Mouse (Mus musculus) lung, adult 2 months (tissue): ENCODE results near the gene Ppih. TPM values are rescaled to one million over a fixed set of nuclear protein-coding genes. Genes with fewer than 3 reads are reported as not detected.

Experiments used
- DNase-seq: peaks from one replicate; pipeline ENCODE4 v3.0.0; 2022
- H3K4me1 ChIP-seq: fragments of 200-500 bp; 2 replicates; pipeline ENCODE4 v1.6.1; 2011; ENCODE audit warnings: low read length; ENCODE audit not compliant: control insufficient read depth, insufficient read depth
- H3K4me3 ChIP-seq: fragments of 200-500 bp; replicated peaks from 2 replicates; pipeline ENCODE3; 2011; ENCODE audit warnings: low read depth, mild to moderate bottlenecking, control low read depth, low read length; ENCODE audit errors: extremely low read depth
- CTCF ChIP-seq: fragments of 200-500 bp; IDR thresholded peaks from 2 replicates; pipeline ENCODE4 v1.5.1; 2011; ENCODE audit warnings: mild to moderate bottlenecking, low read length, control low read depth; ENCODE audit not compliant: insufficient read depth
- POLR2A ChIP-seq: fragments of 200-500 bp; IDR thresholded peaks from 2 replicates; pipeline ENCODE4 v1.6.1; 2011; ENCODE audit warnings: low read depth, mild to moderate bottlenecking, control low read depth, low read length, borderline replicate concordance; ENCODE audit errors: extremely low read depth
- WGBS: fragments of 180-500 bp; shearing (Covaris S2); methylation state at CpG from one replicate; pipeline ENCODE4 v1.1.7; 2018; 5-methylcytosine and 5-hydroxymethylcytosine counted together
- polyA plus RNA-seq: library from polyadenylated mRNA; depleted of rRNA; stranded (reverse); fragments of >200 nt; gene quantifications from 2 replicates; pipeline ENCODE4 v1.2.3, GENCODE M21; 2012; rRNA removed

Gene Ppih
- polyA plus RNA-seq = 3.2 and 5.3 TPM in 2 replicates

- peak; percentile 94 for DNase-seq
- H3K4me1 ChIP-seq = no peaks in the 10 kb centered on the region
- WGBS = 1% methylated on average over 44 of the region's 44 CpGs
These were observed at the start of gene Ppih for GRCm38 (mm10) chr4:119320131-119320830. TSS of gene Ppih (minus strand) at chr4:119320546.

GRCm38 (mm10) chr4:119369460-119369859 is 49.1 kb upstream of the Ppih start:
- H3K4me3 ChIP-seq = no peak overlapping the region
- DNase-seq = no peak
- 84% methylated on average over 6 of the region's 6 CpGs for WGBS
- no peaks in the 10 kb centered on the region for H3K4me1 ChIP-seq
- no peak for TF ChIP-seq POLR2A
- no peak for TF ChIP-seq CTCF

More at GRCm38 (mm10) chr4:119320131-119320830, at the start of gene Ppih:
- peak within 1 kb of the TSS; percentile 79 for H3K4me3 ChIP-seq
- TF ChIP-seq POLR2A (peak; percentile 89; the same call in 1 of the 2 replicates), CTCF (no peak)

GRCm38 (mm10) chr4:119366758-119367526 is 46.6 kb upstream of the Ppih start:
- peak; percentile 13 for DNase-seq

GRCm38 (mm10) chr4:119362231-119362630 is 41.9 kb upstream of the Ppih start:
- Histone ChIP-seq H3K4me1 (no peaks in the 10 kb centered on the region), H3K4me3 (no peak overlapping the region)
- TF ChIP-seq CTCF = no peak
- TF ChIP-seq POLR2A = no peak
- DNase-seq = no peak
- WGBS = 74% methylated on average over 3 of the region's 3 CpGs

More at GRCm38 (mm10) chr4:119366758-119367526, 46.6 kb upstream of the Ppih start:
- TF ChIP-seq POLR2A = no peak
- no peak for TF ChIP-seq CTCF
- Histone ChIP-seq H3K4me3 (no peak overlapping the region), H3K4me1 (no peaks in the 10 kb centered on the region)
- WGBS = 36% methylated on average over 4 of the region's 4 CpGs

- DNase-seq = peak; percentile 7
- 6% methylated on average over 30 of the region's 30 CpGs for WGBS
- no peaks in the 10 kb centered on the region for H3K4me1 ChIP-seq
- H3K4me3 ChIP-seq = peak overlapping the region; percentile 28
- TF ChIP-seq POLR2A (no peak), CTCF (no peak)
These were observed 39.0 kb upstream of the Ppih start for GRCm38 (mm10) chr4:119359196-119359971.

- Histone ChIP-seq H3K4me3 (no peak overlapping the region), H3K4me1 (no peaks in the 10 kb centered on the region)
- TF ChIP-seq POLR2A = no peak
- no peak for TF ChIP-seq CTCF
- 89% methylated on average over 6 of the region's 6 CpGs for WGBS
- DNase-seq = no peak
These were observed 25.2 kb upstream of the Ppih start for GRCm38 (mm10) chr4:119345508-119345907.

GRCm38 (mm10) chr4:119338861-119339361 is 18.6 kb upstream of the Ppih start:
- peak; percentile 57 for DNase-seq
- Histone ChIP-seq H3K4me3 (no peak overlapping the region), H3K4me1 (no peaks in the 10 kb centered on the region)
- 6% methylated on average over 10 of the region's 10 CpGs for WGBS
- TF ChIP-seq CTCF (peak; percentile 50), POLR2A (no peak)

- no peaks in the 10 kb centered on the region for H3K4me1 ChIP-seq
- no peak for DNase-seq
- WGBS = 73% methylated on average over 4 of the region's 4 CpGs
- no peak overlapping the region for H3K4me3 ChIP-seq
- TF ChIP-seq POLR2A (no peak), CTCF (no peak)
These were observed 18.1 kb upstream of the Ppih start for GRCm38 (mm10) chr4:119338422-119338821.

GRCm38 (mm10) chr4:119333487-119333886 is 13.1 kb upstream of the Ppih start:
- WGBS = 78% methylated on average over 6 of the region's 6 CpGs

More at GRCm38 (mm10) chr4:119333487-119333886, 13.1 kb upstream of the Ppih start:
- no peak overlapping the region for H3K4me3 ChIP-seq
- no peak for DNase-seq
- H3K4me1 ChIP-seq = no peaks in the 10 kb centered on the region
- TF ChIP-seq POLR2A (no peak), CTCF (no peak)
